Mouse (Mus musculus): ENCODE results near the gene Rps27rt. TPM values are rescaled to one million over a fixed set of nuclear protein-coding genes. Genes with fewer than 3 reads are reported as not detected.

Gene Rps27rt
- polyA plus RNA-seq, 1 experiment: 150 TPM

Other genes with a start within 250 kb of the Rps27rt start
- 46.4 and 56.3 TPM in 2 replicates for gene Cmtm7, start 200.9 kb downstream of the Rps27rt start, polyA plus RNA-seq (2012; rRNA removed)
- 45.8 and 49.0 TPM in 2 replicates for gene Cmtm8, start 138.6 kb downstream of the Rps27rt start, polyA plus RNA-seq (2012; rRNA removed)
- gene Gpd1l, start 48.8 kb downstream of the Rps27rt start, polyA plus RNA-seq (2012; rRNA removed): 25.8 and 26.0 TPM in 2 replicates
- gene Osbpl10, start 4.2 kb downstream of the Rps27rt start, polyA plus RNA-seq (2012; rRNA removed): 7.1 and 13.1 TPM in 2 replicates